Mouse (Mus musculus) embryonic facial prominence, embryonic 13.5 days (tissue): Measurements from ENCODE around the gene Pdia5. TPM values are rescaled to one million over a fixed set of nuclear protein-coding genes. Genes with fewer than 3 reads are reported as not detected.

Experiments used
- ATAC-seq: fragments of 200-750 bp; cut with Nextera tagmentation; 2 replicates; pipeline ENCODE4 v1.8.0; 2017; ENCODE audit warnings: low read depth; ENCODE audit not compliant: insufficient number of reproducible peaks, insufficient read depth, low FRiP score, low TSS enrichment
- H3K27ac ChIP-seq: fragments of 300-500 bp; sonication (generic); 2 replicates; pipeline ENCODE4 v1.5.1; 2015; ENCODE audit warnings: moderate library complexity, mild to moderate bottlenecking, inconsistent platforms
- H3K27me3 ChIP-seq: fragments of 300-500 bp; sonication (generic); 2 replicates; pipeline ENCODE4 v1.6.1; 2015; ENCODE audit warnings: mild to moderate bottlenecking, inconsistent platforms
- H3K36me3 ChIP-seq: fragments of 300-500 bp; sonication (generic); 2 replicates; pipeline ENCODE4 v1.6.1; 2015; ENCODE audit warnings: mild to moderate bottlenecking, inconsistent platforms
- H3K4me1 ChIP-seq: fragments of 300-500 bp; sonication (generic); 2 replicates; pipeline ENCODE4 v1.6.1; 2015; ENCODE audit warnings: inconsistent platforms
- H3K4me2 ChIP-seq: fragments of 300-500 bp; sonication (generic); 2 replicates; pipeline ENCODE4 v1.6.1; 2015; ENCODE audit warnings: moderate library complexity, mild to moderate bottlenecking, inconsistent platforms
- H3K4me3 ChIP-seq: fragments of 300-500 bp; sonication (generic); 2 replicates; pipeline ENCODE4 v1.5.1; 2015; ENCODE audit warnings: mild to moderate bottlenecking, inconsistent platforms
- H3K9ac ChIP-seq: fragments of 300-500 bp; sonication (generic); 2 replicates; pipeline ENCODE4 v1.6.1; 2015; ENCODE audit warnings: mild to moderate bottlenecking, inconsistent platforms
- H3K9me3 ChIP-seq: fragments of 300-500 bp; sonication (generic); 2 replicates; pipeline ENCODE4 v1.6.1; 2016; ENCODE audit warnings: inconsistent platforms
- WGBS: fragments of 180-500 bp; shearing (Covaris S2); methylation state at CpG from one replicate; pipeline ENCODE4 v1.1.7; 2015; ENCODE audit warnings: mixed read lengths; 5-methylcytosine and 5-hydroxymethylcytosine counted together
- polyA plus RNA-seq: library from polyadenylated mRNA; unstranded; fragments of >200 nt; fragmentation: Nextera tagmentation; extraction: Ambion mirVana; gene quantifications from 2 replicates; pipeline ENCODE4 v1.2.1, GENCODE M21; 2015

The Pdia5 gene
- polyA plus RNA-seq, 1 experiment from 2014 or later, result 33.3 TPM

GRCm38 (mm10) chr16:35505786-35506185 lies 15.1 kb upstream of the Pdia5 start:
- Histone ChIP-seq H3K9ac (no peak overlapping the region), H3K27ac (no peak overlapping the region), H3K4me2 (no peak overlapping the region), H3K27me3 (no peaks in the 10 kb centered on the region), H3K36me3 (no peaks in the 10 kb centered on the region), H3K9me3 (no peaks in the 10 kb centered on the region), H3K4me3 (no peak overlapping the region), H3K4me1 (peaks cover 5% of the 10 kb centered on the region; the same call in 1 of the 2 replicates)
- WGBS, result 89% methylated on average over 4 of the region's 4 CpGs
- ATAC-seq, result no peak

GRCm38 (mm10) chr16:35504266-35504665 lies 13.6 kb upstream of the Pdia5 start:
- WGBS, result 82% methylated on average over 8 of the region's 8 CpGs
- no peak overlapping the region for H3K27ac ChIP-seq

GRCm38 (mm10) chr16:35502456-35502855 lies 11.8 kb upstream of the Pdia5 start:
- Histone ChIP-seq H3K36me3 (no peaks in the 10 kb centered on the region), H3K4me1 (no peaks in the 10 kb centered on the region), H3K4me2 (no peak overlapping the region), H3K9ac (no peak overlapping the region), H3K4me3 (no peak overlapping the region), H3K27me3 (no peaks in the 10 kb centered on the region), H3K9me3 (no peaks in the 10 kb centered on the region), H3K27ac (no peak overlapping the region)
- 87% methylated on average over 11 of the region's 11 CpGs for WGBS
- ATAC-seq, result no peak

More at GRCm38 (mm10) chr16:35504266-35504665, 13.6 kb upstream of the Pdia5 start:
- H3K4me3 ChIP-seq, result no peak overlapping the region
- H3K4me2 ChIP-seq, result no peak overlapping the region
- H3K9ac ChIP-seq, result no peak overlapping the region
- H3K4me1 ChIP-seq, result peaks cover 1% of the 10 kb centered on the region; the same call in 1 of the 2 replicates
- no peaks in the 10 kb centered on the region for H3K9me3 ChIP-seq
- no peaks in the 10 kb centered on the region for H3K36me3 ChIP-seq
- no peak for ATAC-seq
- no peaks in the 10 kb centered on the region for H3K27me3 ChIP-seq

GRCm38 (mm10) chr16:35501106-35501760 lies 10.6 kb upstream of the Pdia5 start:
- WGBS, result 83% methylated on average over 4 of the region's 4 CpGs

GRCm38 (mm10) chr16:35500342-35500741 lies 9.7 kb upstream of the Pdia5 start:
- 93% methylated on average over 3 of the region's 3 CpGs for WGBS
- no peaks in the 10 kb centered on the region for H3K27me3 ChIP-seq
- H3K4me2 ChIP-seq, result no peak overlapping the region
- H3K27ac ChIP-seq, result no peak overlapping the region
- H3K4me1 ChIP-seq, result no peaks in the 10 kb centered on the region
- H3K9me3 ChIP-seq, result no peaks in the 10 kb centered on the region
- no peak overlapping the region for H3K9ac ChIP-seq
- H3K4me3 ChIP-seq, result no peak overlapping the region
- no peak for ATAC-seq
- H3K36me3 ChIP-seq, result no peaks in the 10 kb centered on the region

More at GRCm38 (mm10) chr16:35501106-35501760, 10.6 kb upstream of the Pdia5 start:
- no peak overlapping the region for H3K9ac ChIP-seq
- no peaks in the 10 kb centered on the region for H3K9me3 ChIP-seq
- H3K27ac ChIP-seq, result no peak overlapping the region
- H3K4me3 ChIP-seq, result no peak overlapping the region
- no peak for ATAC-seq
- H3K36me3 ChIP-seq, result no peaks in the 10 kb centered on the region
- no peaks in the 10 kb centered on the region for H3K4me1 ChIP-seq
- H3K4me2 ChIP-seq, result no peak overlapping the region
- no peaks in the 10 kb centered on the region for H3K27me3 ChIP-seq

GRCm38 (mm10) chr16:35489793-35490192 lies 880 bp downstream of the Pdia5 start:
- Histone ChIP-seq H3K4me3 (peak overlapping the region; percentile 75), H3K4me1 (peaks cover 27% of the 10 kb centered on the region), H3K27me3 (no peaks in the 10 kb centered on the region; the same call in 1 of the 2 replicates), H3K27ac (no peak overlapping the region), H3K9me3 (no peaks in the 10 kb centered on the region), H3K9ac (peak overlapping the region; percentile 80), H3K36me3 (no peaks in the 10 kb centered on the region), H3K4me2 (peak overlapping the region; percentile 73)
- 0 out of 2 replicates have a peak, but pooled peaks have one; percentile 16 for ATAC-seq
- WGBS, result 8% methylated on average over 10 of the region's 10 CpGs

- H3K9me3 ChIP-seq, result no peaks in the 10 kb centered on the region
- H3K4me2 ChIP-seq, result peak overlapping the region; percentile 73
- no peaks in the 10 kb centered on the region; the same call in 1 of the 2 replicates for H3K27me3 ChIP-seq
- peaks cover 33% of the 10 kb centered on the region for H3K4me1 ChIP-seq
- no peaks in the 10 kb centered on the region for H3K36me3 ChIP-seq
- H3K27ac ChIP-seq, result no peak overlapping the region
- no peak for ATAC-seq
- peak overlapping the region; percentile 75 for H3K4me3 ChIP-seq
- peak overlapping the region; percentile 80 for H3K9ac ChIP-seq
- 44% methylated on average over 10 of the region's 10 CpGs for WGBS
Observed at GRCm38 (mm10) chr16:35489066-35489718, 1.5 kb downstream of the Pdia5 start.

- Histone ChIP-seq H3K4me1 (peaks cover 34% of the 10 kb centered on the region), H3K36me3 (no peaks in the 10 kb centered on the region), H3K4me3 (no peak overlapping the region), H3K27me3 (no peaks in the 10 kb centered on the region; the same call in 1 of the 2 replicates), H3K4me2 (no peak overlapping the region), H3K9me3 (no peaks in the 10 kb centered on the region), H3K27ac (no peak overlapping the region), H3K9ac (no peak overlapping the region)
- WGBS, result 85% methylated on average over 4 of the region's 4 CpGs
- no peak for ATAC-seq
Observed at GRCm38 (mm10) chr16:35487776-35488175, 2.9 kb downstream of the Pdia5 start.

- no peak overlapping the region for H3K27ac ChIP-seq
- H3K4me1 ChIP-seq, result peaks cover 34% of the 10 kb centered on the region
- 33% methylated on average over 4 of the region's 4 CpGs for WGBS
- no peaks in the 10 kb centered on the region for H3K9me3 ChIP-seq
- no peak for ATAC-seq
- no peak overlapping the region for H3K9ac ChIP-seq
- H3K27me3 ChIP-seq, result no peaks in the 10 kb centered on the region; the same call in 1 of the 2 replicates
- H3K36me3 ChIP-seq, result no peaks in the 10 kb centered on the region
- no peak overlapping the region for H3K4me2 ChIP-seq
- H3K4me3 ChIP-seq, result no peak overlapping the region
Observed at GRCm38 (mm10) chr16:35487056-35487455, 3.6 kb downstream of the Pdia5 start.

- WGBS, result 67% methylated on average over 9 of the region's 9 CpGs
- Histone ChIP-seq H3K4me2 (no peak overlapping the region), H3K36me3 (no peaks in the 10 kb centered on the region), H3K9ac (no peak overlapping the region), H3K4me1 (peaks cover 34% of the 10 kb centered on the region), H3K9me3 (no peaks in the 10 kb centered on the region), H3K4me3 (no peak overlapping the region), H3K27me3 (no peaks in the 10 kb centered on the region; the same call in 1 of the 2 replicates), H3K27ac (no peak overlapping the region)
- no peak for ATAC-seq
Observed at GRCm38 (mm10) chr16:35485711-35486110, 5.0 kb downstream of the Pdia5 start.

GRCm38 (mm10) chr16:35484526-35485233 lies 6.0 kb downstream of the Pdia5 start:
- Histone ChIP-seq H3K9ac (no peak overlapping the region), H3K36me3 (no peaks in the 10 kb centered on the region), H3K27me3 (no peaks in the 10 kb centered on the region), H3K4me1 (peaks cover 36% of the 10 kb centered on the region), H3K4me2 (no peak overlapping the region), H3K4me3 (no peak overlapping the region), H3K27ac (no peak overlapping the region), H3K9me3 (no peaks in the 10 kb centered on the region)
- 75% methylated on average over 8 of the region's 8 CpGs for WGBS
- ATAC-seq, result no peak
